In genomic region chr6:3345924-3346597, GRCm38 (mm10) we compare ENCODE assay signal across 8 mouse cellular contexts. TPM values are rescaled to one million over a fixed set of nuclear protein-coding genes. Genes with fewer than 3 reads are reported as not detected.
DNase-seq lines count a peak whose midpoint lies in the region; ATAC-seq and TF ChIP-seq lines count a peak whose summit lies in the region.
"Not testable (repeated sequence)": the region's sequence is repeated elsewhere in the genome, so short reads cannot be mapped to it uniquely, and the experiment has no call there.

No protein-coding gene starts in this region.

- H3K4me3 ChIP-seq in heart, postnatal 0 days (ENCODE audit: low read depth, low read length), result peak overlapping the region; percentile 15; the same call in 1 of the 2 replicates
- H3K4me3 ChIP-seq in limb, embryonic 10.5 days, result not testable (repeated sequence)

- not testable (repeated sequence) for H3K36me3 ChIP-seq in heart, postnatal 0 days (replicated peaks; ENCODE audit: control insufficient read depth, insufficient read depth, low read length); limb, embryonic 10.5 days

- ATAC-seq in heart, postnatal 0 days (ENCODE audit: insufficient read depth, low read depth), result peak; percentile 62
- ATAC-seq in megakaryocyte progenitor cell, adult 5-6 weeks (replicated peaks; ENCODE audit: poor library complexity), result peak; percentile 94

- not testable (repeated sequence) for H3K4me2 ChIP-seq in heart, postnatal 0 days (ENCODE audit: low read depth, low read length)

- WGBS in heart, postnatal 0 days, result 3% methylated on average over 1 of the region's 1 CpGs
- 36% methylated on average over 1 of the region's 1 CpGs for WGBS in limb, embryonic 10.5 days

- H3K27ac ChIP-seq in heart, postnatal 0 days (ENCODE audit: low read depth); limb, embryonic 10.5 days: not testable (repeated sequence)

- not testable (repeated sequence) for TF ChIP-seq EP300 in heart, postnatal 0 days (IDR thresholded peaks at IDR 0.05; ENCODE audit: low read depth)

- TF ChIP-seq CTCF in heart, postnatal 0 days (IDR thresholded peaks at IDR 0.05; ENCODE audit: low read depth), result peak; percentile 43

- not testable (repeated sequence) for H3K27me3 ChIP-seq in heart, postnatal 0 days (ENCODE audit: control insufficient read depth, insufficient read depth, low read length); limb, embryonic 10.5 days (ENCODE audit: low read depth, poor library complexity, severe bottlenecking)

- H3K4me1 ChIP-seq in heart, postnatal 0 days (ENCODE audit: control insufficient read depth, insufficient read depth); limb, embryonic 10.5 days: not testable (repeated sequence)

- DNase-seq in adrenal gland, postnatal 10 days, result peak; percentile 46
- DNase-seq in fibroblast of lung, adult 2 months (ENCODE audit: low read depth), result peak; percentile 34
- peak; percentile 62 for DNase-seq in heart, postnatal 0 days (ENCODE audit: low spot score)
- peak; percentile 59 to 66 for DNase-seq in kidney, adult 8-10 months
- DNase-seq in limb, embryonic 10.5 days (ENCODE audit: low spot score), result peak; percentile 32
- peak; percentile 11 for DNase-seq in right cerebral cortex, postnatal 4 days
- DNase-seq in urinary bladder, postnatal 25 days (ENCODE audit: low spot score), result peak; percentile 15

- H3K9ac ChIP-seq in heart, postnatal 0 days (replicated peaks; ENCODE audit: low read depth, low read length), result not testable (repeated sequence)

- H3K9me3 ChIP-seq in heart, postnatal 0 days (replicated peaks; ENCODE audit: control insufficient read depth, low read length); limb, embryonic 10.5 days (replicated peaks): not testable (repeated sequence)

RNA-seq across cellular contexts. Expression of gene Samd9l, which starts 53.3 kb away (rescaled TPM):
- 10 to 100 TPM; 10.6 to 15.5 TPM for total RNA-seq in adrenal gland, postnatal 10 days (2021)
- total RNA-seq in heart, postnatal 0 days (2014; rRNA removed; ENCODE audit: low replicate concordance), result 4.4 and 44.3 TPM in 2 replicates
- polyA plus RNA-seq in heart, postnatal 0 days (2015; fragmentation: Nextera tagmentation; extraction: Ambion mirVana), result 2.9 and 3.1 TPM in 2 replicates
- polyA plus RNA-seq in limb, embryonic 10.5 days (2016; fragmentation: Nextera tagmentation; extraction: Ambion mirVana), result 0.05 and 0.11 TPM in 2 replicates
- total RNA-seq in megakaryocyte progenitor cell, adult 5-6 weeks (2015), result 14.3 and 16.2 TPM in 2 replicates
- 15.4 and 16.6 TPM in 2 replicates for total RNA-seq in megakaryocyte progenitor cell, adult 5-6 weeks (2017)

Comparison
In these comparisons a context has a peak if more than half of its experiments do, and no peak if none do; other contexts are left out.
1. DNase-seq: peak in every context shown above with its lines; median percentile 62 in kidney, adult 8-10 months; 62 in heart, postnatal 0 days; 46 in adrenal gland, postnatal 10 days; 34 in fibroblast of lung, adult 2 months; 32 in limb, embryonic 10.5 days; 15 in urinary bladder, postnatal 25 days; 11 in right cerebral cortex, postnatal 4 days.